Mouse (Mus musculus) cortical plate, adult 2 months (tissue): ENCODE results near the gene Vmn2r68. TPM values are rescaled to one million over a fixed set of nuclear protein-coding genes. Genes with fewer than 3 reads are reported as not detected.

Experiments used
- H3K27ac ChIP-seq: fragments of 200-500 bp; 2 replicates; pipeline ENCODE4 v1.5.1; 2012; ENCODE audit warnings: low read length, control low read depth, inconsistent platforms; ENCODE audit not compliant: insufficient read depth
- H3K4me1 ChIP-seq: fragments of 200-500 bp; 2 replicates; pipeline ENCODE4 v1.6.1; 2011; ENCODE audit warnings: low read length; ENCODE audit not compliant: control insufficient read depth, insufficient read depth
- H3K4me3 ChIP-seq: fragments of 200-500 bp; 2 replicates; pipeline ENCODE4 v1.5.1; 2011; ENCODE audit warnings: mild to moderate bottlenecking, low read length, control low read depth; ENCODE audit not compliant: insufficient read depth
- CTCF ChIP-seq: fragments of 200-500 bp; IDR thresholded peaks from 2 replicates; pipeline ENCODE4 v1.5.1; 2011; ENCODE audit warnings: mild to moderate bottlenecking, control low read depth, low read length; ENCODE audit not compliant: insufficient read depth; ENCODE audit errors: extremely low read depth
- POLR2A ChIP-seq: fragments of 200-500 bp; IDR thresholded peaks from 2 replicates; pipeline ENCODE4 v1.6.1; 2011; ENCODE audit warnings: mild to moderate bottlenecking, low read length, control low read depth; ENCODE audit not compliant: insufficient read depth; ENCODE audit errors: extremely low read depth
- polyA plus RNA-seq: library from polyadenylated mRNA; depleted of rRNA; stranded (reverse); fragments of >200 nt; gene quantifications from 2 replicates; pipeline ENCODE4 v1.2.3, GENCODE M21; 2012; rRNA removed

Vmn2r68 gene
- not detected in 2 replicates for polyA plus RNA-seq

DNA sequence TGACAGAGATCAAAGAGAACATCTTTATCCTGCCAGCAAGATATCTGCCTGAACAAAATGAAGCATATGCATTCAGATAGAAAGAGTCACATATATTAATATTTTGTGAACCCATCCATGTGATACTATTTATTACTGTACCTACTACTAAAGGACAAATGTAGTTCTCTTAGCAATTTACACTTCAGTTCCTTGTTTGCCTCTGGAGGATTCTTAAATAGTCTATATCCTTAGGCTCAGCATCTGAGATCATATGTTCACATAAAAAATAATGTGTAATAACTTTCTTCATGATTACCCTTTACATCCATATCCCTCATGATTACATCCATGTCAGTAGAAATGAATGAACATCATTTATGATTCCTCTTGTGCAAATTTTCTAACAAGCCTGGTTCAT, at the start of gene Vmn2r68:
Gene Vmn2r68 (minus strand): TSS at position 101 of the 400 bp plus-strand sequence.
- Histone ChIP-seq H3K4me3 (no peak within 1 kb of the TSS), H3K27ac (no peak within 1 kb of the TSS), H3K4me1 (no peaks in the 10 kb centered on the region)
- TF ChIP-seq POLR2A: no peak
- TF ChIP-seq CTCF: no peak

Other genes starting within 250 kb of the Vmn2r68 start
- not detected in 2 replicates for gene Vmn2r66, start 225.5 kb downstream of the Vmn2r68 start, polyA plus RNA-seq
- gene Vmn2r67, start 81.8 kb downstream of the Vmn2r68 start, polyA plus RNA-seq: not detected in 2 replicates
- not detected in 2 replicates for gene Vmn2r69, start 178.1 kb upstream of the Vmn2r68 start, polyA plus RNA-seq